Mouse (Mus musculus) E14TG2a.4 (cell line): ENCODE measurements at regions not wholly inside any gene's neighbourhood (a gene's known extent, or its start where the extent isn't known, plus 50 kb on each side); places are given as distances from the start of the nearest gene placed in this dataset.

Experiments used
- CTCF ChIP-seq: conservative IDR thresholded peaks from 2 replicates; pipeline ENCODE4 v1.5.1; 2014; ENCODE audit warnings: low read length
- NANOG ChIP-seq: IDR thresholded peaks from 2 replicates; pipeline ENCODE4 v1.6.1; 2014; ENCODE audit warnings: borderline replicate concordance, low read length, mixed read lengths
- POU5F1 ChIP-seq: IDR thresholded peaks from 2 replicates; pipeline ENCODE4 v1.6.1; 2014; ENCODE audit warnings: low read length, borderline replicate concordance

- no peak for TF ChIP-seq CTCF
- no peak for TF ChIP-seq POU5F1
- TF ChIP-seq NANOG = no peak
These were observed 428.1 kb downstream of the Fign start for GRCm38 (mm10) chr2:63669700-63670099.
